Mouse (Mus musculus) monocyte, adult 2 months (primary cell): ENCODE results near the gene Epn3.

ENCODE experiments used
- DNase-seq, 2 experiments: peaks; one replicate each; pipeline ENCODE4 v3.0.0; 2022; ENCODE audit warnings: low spot score in 2 of 2, low read depth in 1 of 2

Epn3 gene

DNA sequence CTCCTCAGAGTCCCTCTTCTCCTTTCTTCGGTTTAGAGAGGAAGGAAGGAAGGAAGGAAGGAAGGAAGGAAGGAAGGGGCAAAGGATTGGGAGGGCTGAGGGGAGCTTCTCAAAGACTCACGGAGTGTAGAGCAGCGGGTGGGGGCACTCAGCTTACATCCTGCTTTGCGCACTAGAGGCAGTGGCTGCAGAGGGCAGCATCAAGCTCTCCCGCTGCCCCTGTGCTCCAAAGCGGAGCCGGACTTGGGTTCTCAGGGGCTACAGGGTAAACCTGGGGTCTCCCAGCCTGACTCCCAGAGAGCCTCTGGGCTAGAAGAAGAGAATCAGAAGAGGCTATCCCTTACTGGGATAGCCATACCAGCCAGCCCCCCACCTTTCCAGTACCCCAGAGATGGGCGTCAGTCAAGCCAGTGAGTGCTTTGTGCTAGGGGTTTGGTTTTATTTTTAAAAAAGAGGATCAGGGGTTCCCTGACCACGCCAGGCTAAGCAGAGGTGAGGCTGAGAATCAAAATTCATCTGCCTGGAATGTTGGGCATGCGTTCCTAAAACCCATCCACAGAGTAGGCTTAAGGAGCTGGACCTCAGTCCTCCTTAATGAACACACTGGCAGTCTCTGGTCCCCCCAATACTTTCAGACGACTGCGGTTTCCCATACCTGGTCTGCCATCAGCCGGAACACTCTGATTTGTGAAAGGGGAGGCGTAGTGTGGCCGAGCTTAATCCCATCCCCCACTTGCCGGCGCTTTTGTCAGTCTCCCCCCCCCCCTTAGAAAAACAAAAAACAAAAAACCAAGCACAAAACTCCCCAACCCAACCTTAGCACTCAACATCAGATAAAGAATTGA is 27.8 kb downstream of the Epn3 start:
- DNase-seq = no peak

DNA sequence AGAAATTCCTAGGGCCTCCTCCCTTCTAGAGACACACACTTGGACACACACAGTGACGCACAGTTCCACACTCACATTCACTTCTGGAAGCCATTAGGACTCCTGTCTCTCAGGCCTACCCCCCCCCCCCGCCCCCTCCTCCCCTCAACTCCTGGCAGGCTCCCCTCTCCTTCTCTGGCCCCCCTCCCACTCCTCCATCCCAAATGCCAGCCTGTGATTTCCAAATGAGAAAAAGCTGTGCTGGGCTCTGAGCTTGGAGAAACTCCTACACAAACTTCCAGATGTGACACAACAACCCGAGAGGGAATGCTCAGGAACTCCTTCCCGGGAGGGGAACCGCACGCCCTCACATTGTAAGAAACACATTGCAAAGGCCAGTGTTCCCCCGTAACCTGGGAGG is 29.4 kb downstream of the Epn3 start:
- DNase-seq = no peak

DNA sequence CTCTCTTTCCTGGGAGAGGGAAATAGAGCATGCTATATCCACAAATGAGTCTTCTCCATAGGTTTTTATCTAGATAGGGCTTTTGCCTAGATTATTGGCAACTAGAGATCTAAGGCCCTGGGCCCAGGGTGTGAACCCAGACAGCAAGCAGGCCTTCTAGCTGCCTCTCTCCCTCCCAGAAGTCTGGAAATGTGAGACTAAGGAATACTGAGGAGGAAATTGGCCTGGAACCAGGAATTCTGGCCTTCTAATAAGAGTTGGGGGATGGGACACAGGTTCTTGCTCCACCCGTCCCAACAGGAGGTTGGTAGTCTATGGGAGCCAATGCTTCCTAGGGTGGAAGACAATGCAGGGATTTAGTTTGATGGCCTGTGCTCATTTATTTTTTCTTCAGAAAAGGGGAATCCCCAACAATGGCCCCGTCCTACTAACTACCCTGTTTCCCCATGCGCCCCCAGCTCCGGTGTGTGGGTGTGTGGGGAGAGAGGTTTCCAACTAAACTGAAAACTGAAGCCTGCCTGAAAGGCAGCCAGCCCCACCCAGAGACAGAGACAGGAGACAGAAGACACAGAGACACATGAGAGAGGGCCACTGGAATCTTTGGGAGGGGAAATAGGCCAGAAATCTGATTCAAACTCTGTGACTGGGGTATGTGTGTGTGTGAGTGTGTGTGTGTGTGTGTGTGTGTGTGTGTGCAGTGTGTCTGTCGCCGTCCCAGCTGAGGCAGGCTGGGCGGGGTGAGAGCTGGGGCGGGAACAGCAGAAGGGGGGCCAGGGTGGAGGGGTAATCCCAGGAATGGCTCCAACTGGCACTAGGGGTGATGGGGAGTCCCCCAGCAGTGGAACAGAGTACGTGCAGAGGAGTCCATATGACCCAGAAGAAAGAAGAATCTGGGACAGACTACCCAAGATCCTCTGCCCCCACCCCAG is 30.4 kb downstream of the Epn3 start:
- DNase-seq = no peak

DNA sequence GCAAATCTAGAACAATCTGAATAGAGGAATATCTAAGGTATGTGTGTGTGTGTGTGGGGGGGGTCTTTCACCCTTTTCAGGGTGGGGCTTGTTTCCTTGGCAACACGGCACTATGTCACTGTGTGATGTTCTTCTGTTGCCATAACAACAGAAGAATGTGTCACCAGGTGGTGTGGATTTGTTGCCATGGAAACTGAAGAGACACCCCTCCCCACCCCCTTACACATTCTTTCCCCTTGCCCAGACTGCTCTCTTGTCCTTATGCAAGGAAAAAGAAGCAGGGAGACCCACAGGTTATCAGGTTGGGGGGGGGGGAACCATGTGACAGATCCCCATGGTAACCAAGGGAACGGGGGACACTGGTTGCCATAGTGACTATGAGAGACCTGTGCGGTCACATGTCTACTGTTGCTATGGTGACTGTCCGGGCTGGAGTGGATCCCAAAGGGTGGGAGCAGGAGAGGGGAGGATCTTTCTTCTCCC is 31.2 kb downstream of the Epn3 start:
- no peak for DNase-seq

DNA sequence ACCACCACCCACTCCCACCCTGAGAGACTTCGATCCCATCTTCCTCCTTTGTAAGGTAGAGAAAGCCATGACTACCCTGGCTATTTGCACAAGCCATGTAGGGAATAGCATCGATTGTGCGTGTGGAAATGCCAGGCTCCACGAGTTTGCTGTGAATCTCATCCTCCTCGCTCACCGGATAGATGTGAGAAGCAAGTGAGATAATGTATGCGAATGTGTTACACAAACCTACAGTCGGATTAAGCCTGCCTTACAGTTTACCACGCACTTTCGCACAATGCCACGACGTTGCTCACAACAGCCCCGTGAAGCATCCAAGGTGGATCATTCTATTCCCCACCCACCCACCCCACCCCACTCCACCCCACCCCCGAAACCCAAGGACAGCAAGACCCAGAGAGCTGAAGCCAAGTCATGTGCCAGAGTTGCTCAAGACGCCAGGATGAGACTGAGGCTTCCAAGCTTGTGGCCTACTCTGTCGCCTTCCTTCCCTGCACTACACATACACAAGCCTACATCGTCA is 33.4 kb downstream of the Epn3 start:
- DNase-seq = no peak

DNA sequence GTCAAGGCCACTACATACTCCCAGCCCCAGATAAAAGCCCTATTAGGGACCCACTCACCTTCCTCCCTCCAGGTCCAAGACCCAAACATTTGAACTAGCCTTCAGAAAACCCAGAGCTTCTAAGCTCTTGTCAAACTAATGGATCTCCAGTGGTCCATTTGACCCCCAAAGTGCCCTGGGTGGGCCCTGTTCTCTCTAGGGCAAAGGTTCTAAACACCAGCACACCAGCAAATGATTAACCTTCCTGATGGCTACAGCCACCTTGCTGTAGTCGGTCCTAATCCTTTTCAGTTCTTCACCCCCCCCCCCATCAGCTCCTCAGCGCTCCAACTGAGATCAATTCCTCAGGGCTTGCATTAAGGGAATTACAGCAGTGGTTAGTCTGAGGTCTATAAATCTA is 35.6 kb downstream of the Epn3 start:
- DNase-seq = no peak

DNA sequence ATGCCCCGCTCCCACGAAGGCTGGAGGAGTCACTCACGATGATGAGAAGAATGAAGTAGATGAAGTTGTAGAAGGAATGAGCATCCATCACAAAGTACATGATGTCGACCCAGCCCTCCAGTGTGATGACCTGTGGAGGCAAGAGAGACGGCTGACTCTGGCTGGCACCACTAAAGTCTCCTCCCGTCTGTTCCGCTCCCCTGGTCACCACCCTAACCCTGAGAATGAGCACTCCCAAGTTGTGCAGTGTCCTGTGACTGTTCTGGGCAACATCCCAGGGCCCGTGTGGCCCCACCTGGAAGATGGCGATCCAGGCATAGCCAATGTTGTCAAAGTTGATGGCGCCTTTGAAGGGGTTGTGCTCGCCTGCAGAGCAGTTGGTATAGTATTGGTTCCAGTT is 37.9 kb downstream of the Epn3 start:
- no peak for DNase-seq

DNA sequence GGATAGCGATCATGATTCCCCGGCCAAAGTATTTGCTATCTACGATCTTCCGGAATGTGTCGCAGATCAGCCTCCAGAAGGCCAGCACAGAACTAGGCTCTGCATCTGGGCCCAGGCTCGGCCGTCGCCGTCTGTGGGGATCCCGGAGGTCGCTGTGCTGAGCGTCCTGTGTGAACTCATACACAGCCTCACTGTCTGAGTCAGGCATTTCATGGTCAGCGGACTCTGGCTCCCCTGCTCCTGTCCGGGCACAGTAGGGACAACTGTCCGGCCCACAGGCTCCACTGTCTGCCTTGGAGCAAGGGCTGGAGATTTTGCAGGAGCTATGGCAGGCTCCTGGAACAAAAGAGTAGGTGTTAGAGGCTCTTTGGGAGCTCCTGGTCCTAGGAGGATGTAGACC is 42.8 kb downstream of the Epn3 start:
- no peak for DNase-seq

DNA sequence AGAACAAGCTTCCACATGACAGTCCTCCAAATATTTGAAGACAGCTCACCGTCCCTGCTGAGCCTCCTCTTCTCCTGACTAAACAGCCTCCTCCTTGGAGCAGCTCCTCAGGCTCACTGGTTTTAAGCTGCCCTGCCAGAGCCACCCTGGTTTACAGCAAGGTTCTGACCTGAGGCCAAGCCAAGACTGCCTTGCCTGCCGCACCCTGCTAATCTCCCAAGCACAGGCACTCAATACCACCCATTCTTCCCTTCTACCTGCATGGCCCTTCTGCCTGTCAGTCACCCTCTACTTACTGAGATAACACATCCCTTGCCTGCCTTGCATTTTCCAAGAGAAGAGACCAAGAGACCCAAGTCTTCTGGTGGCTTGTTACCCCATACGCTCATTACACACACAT is 43.4 kb downstream of the Epn3 start:
- DNase-seq = no peak

DNA sequence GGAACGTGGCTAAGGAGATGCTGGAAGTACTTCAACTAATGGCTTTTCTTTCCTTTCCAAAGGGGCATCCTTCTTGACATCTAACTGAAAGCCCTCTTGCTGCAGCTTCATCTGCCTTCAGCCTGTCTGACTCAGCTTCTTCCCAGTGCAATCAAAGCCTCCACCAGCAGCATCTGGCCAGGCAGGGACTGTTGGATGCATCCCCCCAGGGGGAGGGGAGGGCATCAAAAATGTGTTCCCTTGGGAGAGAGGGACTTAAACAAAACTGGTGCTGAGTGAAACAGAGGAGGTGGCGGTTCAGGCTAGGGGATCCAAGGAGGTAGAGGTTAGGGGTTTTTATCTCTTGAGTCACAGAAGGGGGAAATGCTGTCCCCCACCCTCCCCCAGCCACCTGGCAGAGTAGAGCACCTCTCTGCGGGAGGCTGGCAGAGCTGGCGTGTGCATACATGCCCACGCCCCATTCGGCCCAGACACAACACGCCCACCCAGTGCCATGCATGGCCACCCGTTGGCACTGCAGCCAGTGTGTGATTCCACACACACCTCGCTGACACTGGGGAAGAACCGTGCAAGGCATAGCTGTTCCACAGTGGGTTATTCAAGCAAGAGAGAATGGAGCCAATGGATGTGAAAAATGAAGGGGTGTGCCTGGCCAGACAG is 44.5 kb downstream of the Epn3 start:
- no peak for DNase-seq

DNA sequence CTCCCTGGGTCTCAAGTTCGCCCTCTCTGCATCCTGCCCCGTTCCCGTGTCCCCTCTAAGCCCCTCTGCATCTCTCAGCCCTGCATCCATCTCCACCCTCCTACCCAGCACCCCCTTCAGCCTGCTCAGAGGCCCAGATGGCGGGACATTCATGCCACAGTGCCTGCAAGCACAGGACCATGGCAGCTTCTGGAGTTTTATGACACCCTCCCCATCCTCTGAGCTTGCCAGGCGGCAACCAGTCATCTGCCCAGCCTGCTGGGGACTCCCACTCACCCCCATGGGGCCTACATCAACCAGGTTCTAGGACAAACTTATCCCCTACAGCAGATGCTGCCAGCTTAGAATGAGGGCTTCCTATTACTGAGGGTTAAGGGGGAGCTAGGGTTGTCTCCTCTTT is 45.0 kb downstream of the Epn3 start:
- DNase-seq = no peak

DNA sequence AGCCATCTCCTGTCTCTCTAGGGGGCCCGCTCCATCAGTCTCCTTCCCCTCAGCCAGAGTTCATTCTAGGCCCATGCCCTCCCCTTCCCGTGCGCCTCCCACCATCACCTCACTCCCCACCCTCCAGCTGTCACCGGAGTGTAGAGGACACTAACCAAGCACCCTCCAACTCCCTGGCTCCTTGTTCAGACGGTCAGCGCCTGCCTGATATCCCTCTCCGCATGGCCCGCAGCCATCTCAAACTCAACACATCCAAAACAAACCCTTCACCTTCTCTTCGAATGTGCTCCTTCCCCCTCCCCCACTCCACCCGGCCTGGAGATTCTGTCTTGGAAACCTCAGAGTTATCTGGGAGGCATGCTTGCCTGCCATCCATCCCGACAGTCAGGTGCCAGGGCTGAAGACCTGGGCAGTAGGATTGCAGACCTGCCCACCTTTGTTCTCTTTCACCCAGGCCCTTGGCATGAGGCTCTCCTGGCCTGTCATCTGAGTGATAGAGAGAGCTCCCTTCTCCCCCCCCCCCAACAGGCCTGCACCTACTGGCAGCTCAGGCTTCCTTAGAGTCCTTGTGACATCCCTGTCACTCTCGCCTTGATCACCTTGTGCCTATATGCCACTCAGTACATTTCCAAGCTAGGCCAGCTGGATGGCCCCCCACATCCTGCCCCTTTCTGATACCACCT is 48.5 kb downstream of the Epn3 start:
- no peak for DNase-seq

DNA sequence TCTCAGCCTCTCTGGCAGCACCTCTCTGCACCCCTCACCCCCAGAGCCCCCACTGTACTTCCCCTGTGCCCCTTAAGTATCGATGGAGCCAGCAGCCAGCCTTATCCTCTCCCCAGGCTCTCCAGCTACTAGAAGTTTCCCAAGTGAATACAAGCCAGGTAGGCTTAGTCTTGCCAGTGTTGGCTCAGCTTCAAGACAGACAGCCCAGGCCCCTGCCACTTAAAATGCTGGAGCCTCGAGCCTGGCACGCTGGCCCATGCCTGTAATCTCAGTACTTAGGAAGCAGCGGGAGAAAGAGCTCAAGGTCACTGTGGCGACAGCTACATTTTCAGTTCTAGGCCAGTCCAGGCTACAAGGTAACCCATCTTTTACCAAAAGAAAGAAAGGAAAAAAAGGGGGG is 49.9 kb downstream of the Epn3 start:
- DNase-seq = no peak

DNA sequence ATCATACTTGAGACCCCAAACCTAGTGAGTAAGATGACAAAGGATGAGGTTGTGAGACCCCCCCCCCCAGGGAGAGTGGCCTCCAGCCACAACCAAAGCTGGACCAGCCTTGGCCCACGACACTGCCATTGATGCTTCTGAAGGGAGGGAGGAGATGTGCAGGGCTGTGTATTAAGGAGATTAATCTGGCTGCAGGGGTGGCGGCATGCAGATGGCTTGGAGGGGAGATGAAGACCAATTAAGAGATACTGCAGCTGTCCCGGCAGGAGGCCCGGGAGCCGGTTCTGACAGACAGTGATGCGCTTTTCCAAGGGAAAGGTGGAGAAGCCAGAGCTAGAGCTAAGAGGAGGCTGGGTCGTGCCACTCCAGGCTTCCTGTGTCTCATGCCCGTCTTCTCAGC is 50.5 kb downstream of the Epn3 start:
- DNase-seq = no peak

DNA sequence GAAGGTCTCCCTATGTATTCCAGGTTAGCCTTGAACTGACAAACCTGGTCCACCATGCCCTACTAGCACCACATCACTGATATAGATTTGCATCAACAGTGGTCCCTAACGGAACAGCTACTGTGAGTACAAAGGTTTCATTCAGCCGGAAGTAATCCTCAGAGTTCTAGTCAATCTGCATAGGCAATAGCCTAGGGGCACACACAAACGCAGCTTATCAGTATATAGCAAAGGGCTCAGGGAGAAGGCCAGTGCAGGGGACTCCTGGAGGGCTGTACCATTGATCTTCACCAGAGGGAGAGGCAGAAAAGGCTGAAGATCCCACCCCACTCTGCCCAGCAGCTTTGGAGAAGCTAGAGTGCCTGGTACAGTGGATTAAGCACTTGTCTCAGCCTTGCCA is 52.8 kb downstream of the Epn3 start:
- no peak for DNase-seq

DNA sequence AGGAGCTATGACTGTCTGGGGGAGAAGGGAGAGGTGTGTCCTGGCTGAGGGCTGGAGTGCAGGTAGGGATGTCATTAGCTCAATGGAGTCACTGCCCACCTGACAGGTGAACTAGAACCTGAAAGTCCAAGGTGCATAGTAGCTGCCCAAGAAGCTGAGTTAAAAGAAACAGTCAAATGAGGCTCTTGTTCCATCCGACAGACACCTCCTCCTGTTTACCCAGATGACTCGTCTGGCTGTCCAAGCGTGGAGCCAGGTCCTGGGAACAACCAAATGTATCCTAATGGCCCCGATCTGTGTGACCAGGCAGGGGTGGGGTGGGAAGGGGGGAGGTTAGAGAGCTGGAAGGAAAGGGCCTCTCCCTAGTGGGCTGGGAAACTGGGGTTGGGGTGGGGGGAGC is 54.5 kb downstream of the Epn3 start:
- no peak for DNase-seq

DNA sequence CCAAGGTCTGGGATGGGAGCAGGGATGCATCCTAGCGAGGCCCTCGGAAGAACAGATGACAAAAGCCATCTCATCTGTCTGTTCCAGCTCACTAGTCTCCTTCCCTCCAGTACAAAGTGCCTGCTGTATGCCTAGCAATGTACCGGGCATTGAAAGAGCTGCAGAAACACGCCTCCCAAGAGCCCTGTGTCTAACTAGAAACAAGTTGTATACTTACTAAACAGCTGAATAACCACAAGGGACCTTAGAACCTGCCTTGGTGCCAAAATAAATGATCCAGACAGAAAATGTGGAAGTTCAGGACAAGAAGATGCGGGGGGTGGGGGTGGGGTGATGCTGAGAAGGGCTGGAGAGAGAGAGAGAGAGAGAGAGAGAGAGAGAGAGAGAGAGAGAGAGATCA is 54.9 kb downstream of the Epn3 start:
- no peak for DNase-seq

DNA sequence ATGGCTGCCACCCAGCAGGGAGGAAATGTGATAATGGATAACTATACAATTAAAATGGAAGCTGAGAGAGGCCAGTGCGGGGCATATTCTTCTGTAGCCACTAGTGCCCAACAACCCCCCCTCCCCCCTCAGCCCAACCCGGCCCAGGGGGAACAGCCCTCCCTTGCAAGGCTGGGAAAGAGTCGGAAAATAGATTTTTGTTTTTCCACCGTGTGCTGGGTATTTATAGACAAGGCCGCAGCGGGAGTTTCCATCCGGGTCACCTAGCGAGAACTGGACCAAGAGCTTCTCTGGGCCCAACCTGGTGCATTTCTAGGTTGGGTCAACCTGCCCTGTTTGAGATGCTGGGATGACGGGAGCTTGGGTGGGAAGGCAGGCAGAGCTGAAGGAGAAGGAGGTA is 58.0 kb downstream of the Epn3 start:
- DNase-seq = no peak

DNA sequence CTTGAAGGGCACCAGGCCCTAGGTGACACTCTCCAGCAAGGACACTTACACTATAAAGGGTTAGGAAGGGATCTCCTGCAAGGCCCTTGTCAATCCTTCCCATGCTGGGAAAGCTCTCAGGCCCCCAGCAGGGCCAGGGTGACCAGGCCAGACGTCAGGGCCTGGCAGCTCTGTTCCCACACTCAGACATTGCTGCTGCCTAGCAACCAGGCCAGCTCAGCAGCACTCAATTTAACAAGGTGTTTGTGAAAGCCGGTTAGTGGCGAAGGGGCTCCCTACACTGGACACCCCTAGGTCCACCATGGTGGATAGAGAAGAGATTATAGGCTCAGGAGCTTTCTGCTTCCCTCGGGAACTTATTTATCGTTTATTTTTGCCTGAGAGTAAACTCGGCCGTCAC is 58.7 kb downstream of the Epn3 start:
- DNase-seq = no peak

DNA sequence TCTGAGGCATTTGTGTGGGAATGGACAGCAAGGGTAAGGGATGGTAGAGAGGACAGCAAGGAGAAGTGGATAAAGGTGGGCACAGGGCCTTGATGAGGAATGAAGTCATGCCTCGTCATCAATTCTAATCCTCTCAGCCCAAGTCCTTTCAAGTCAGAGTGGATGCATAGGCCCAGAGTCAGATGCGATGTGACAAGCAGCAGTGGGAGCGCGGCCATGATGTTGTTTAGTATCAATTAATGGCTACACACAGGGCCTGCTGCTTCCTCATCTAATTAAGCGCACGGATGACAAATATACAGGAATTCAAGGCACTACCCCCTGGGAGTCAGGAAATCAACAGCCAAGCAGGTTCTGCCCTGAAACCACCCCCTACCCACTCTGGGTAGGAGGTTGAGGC is 59.4 kb downstream of the Epn3 start:
- no peak for DNase-seq
